In genomic region chr17:80728062-80728858, GRCm38 (mm10) we compare ENCODE assay signal across 7 mouse cellular contexts. TPM values are rescaled to one million over a fixed set of nuclear protein-coding genes. Genes with fewer than 3 reads are reported as not detected.
DNase-seq lines count a peak whose midpoint lies in the region; ATAC-seq and TF ChIP-seq lines count a peak whose summit lies in the region.

Map4k3 (minus strand) TSS chr17:80728485.

- peak within 1 kb of the TSS; percentile 74 for H3K4me3 ChIP-seq in embryonic facial prominence, embryonic 10.5 days
- H3K4me3 ChIP-seq in kidney, adult 2 months (ENCODE audit: insufficient read depth, low read depth, low read length), result peak within 1 kb of the TSS; percentile 82
- peak within 1 kb of the TSS; percentile 94 for H3K4me3 ChIP-seq in limb, embryonic 13.5 days
- peak within 1 kb of the TSS; percentile 98 for H3K4me3 ChIP-seq in midbrain, embryonic 15.5 days
- H3K4me3 ChIP-seq in spleen, adult 2 months (ENCODE audit: extremely low read depth, insufficient read depth, insufficient read length), result peak within 1 kb of the TSS; percentile 80

- peak within 1 kb of the TSS; percentile 97 for H3K9ac ChIP-seq in limb, embryonic 13.5 days
- H3K9ac ChIP-seq in midbrain, embryonic 15.5 days, result peak within 1 kb of the TSS; percentile 98

- H3K36me3 ChIP-seq in embryonic facial prominence, embryonic 10.5 days (replicated peaks), result peaks cover 8% of the 10 kb centered on the region
- no peaks in the 10 kb centered on the region for H3K36me3 ChIP-seq in kidney, adult 2 months (ENCODE audit: control insufficient read depth, insufficient read depth, low read length)
- no peaks in the 10 kb centered on the region; the same call in 1 of the 2 replicates for H3K36me3 ChIP-seq in limb, embryonic 13.5 days
- no peaks in the 10 kb centered on the region for H3K36me3 ChIP-seq in midbrain, embryonic 15.5 days (replicated peaks)
- no peaks in the 10 kb centered on the region for H3K36me3 ChIP-seq in spleen, adult 2 months (ENCODE audit: control insufficient read depth, insufficient read depth, low read length)

- peak within 1 kb of the TSS; percentile 98 for H3K27ac ChIP-seq in embryonic facial prominence, embryonic 10.5 days (replicated peaks)
- peak within 1 kb of the TSS; percentile 99 for H3K27ac ChIP-seq in kidney, adult 2 months (ENCODE audit: insufficient read depth, low read depth, low read length)
- H3K27ac ChIP-seq in limb, embryonic 13.5 days, result peak within 1 kb of the TSS; percentile 95
- H3K27ac ChIP-seq in midbrain, embryonic 15.5 days, result peak within 1 kb of the TSS; percentile 92
- H3K27ac ChIP-seq in spleen, adult 2 months (ENCODE audit: insufficient read depth, low read length), result peak within 1 kb of the TSS; percentile 61

- peak; percentile 80 for DNase-seq in adrenal gland, adult 8-10 months
- peak; percentile 92 for DNase-seq in embryonic facial prominence, embryonic 10.5 days (ENCODE audit: low spot score)
- DNase-seq in heart, adult 18-20 months, result peak; percentile 85 to 91
- peak; percentile 98 for DNase-seq in kidney, adult 2 months
- peak in 1 of 2 experiments; percentile 76 for DNase-seq in spleen, adult 2 months (ENCODE audit: low read depth in 1 of 2, low spot score in 2 of 2)

- 0 out of 2 replicates have a peak, but pooled peaks cover 2% of the 10 kb centered on the region for H3K9me3 ChIP-seq in embryonic facial prominence, embryonic 10.5 days
- no peaks in the 10 kb centered on the region for H3K9me3 ChIP-seq in limb, embryonic 13.5 days
- H3K9me3 ChIP-seq in midbrain, embryonic 15.5 days, result no peaks in the 10 kb centered on the region

- no peak for TF ChIP-seq CTCF in kidney, adult 2 months (conservative IDR thresholded peaks at IDR 0.05; ENCODE audit: insufficient read depth, insufficient read length, low read depth, low read length)
- no peak for TF ChIP-seq CTCF in spleen, adult 2 months (IDR thresholded peaks at IDR 0.05; ENCODE audit: extremely low read depth, insufficient read depth, insufficient read length, insufficient replicate concordance)

- peak within 1 kb of the TSS; percentile 83 for H3K4me2 ChIP-seq in limb, embryonic 13.5 days (replicated peaks)
- peak within 1 kb of the TSS; percentile 80 for H3K4me2 ChIP-seq in midbrain, embryonic 15.5 days

- H3K27me3 ChIP-seq in embryonic facial prominence, embryonic 10.5 days (replicated peaks; ENCODE audit: low read depth, poor library complexity, severe bottlenecking), result no peaks in the 10 kb centered on the region
- no peaks in the 10 kb centered on the region for H3K27me3 ChIP-seq in kidney, adult 2 months (replicated peaks; ENCODE audit: control insufficient read depth, insufficient read depth, low read length)
- H3K27me3 ChIP-seq in limb, embryonic 13.5 days, result no peaks in the 10 kb centered on the region
- H3K27me3 ChIP-seq in midbrain, embryonic 15.5 days (replicated peaks), result no peaks in the 10 kb centered on the region
- peaks cover 5% of the 10 kb centered on the region; the same call in 1 of the 2 replicates for H3K27me3 ChIP-seq in spleen, adult 2 months (ENCODE audit: control insufficient read depth, insufficient read depth, low read length)

- WGBS in embryonic facial prominence, embryonic 10.5 days, result under 1% methylated on average over 64 of the region's 64 CpGs
- 1% methylated on average over 64 of the region's 64 CpGs for WGBS in kidney, adult 2 months
- WGBS in limb, embryonic 13.5 days, result under 1% methylated on average over 50 of the region's 64 CpGs
- WGBS in midbrain, embryonic 15.5 days, result under 1% methylated on average over 52 of the region's 64 CpGs
- 8% methylated on average over 58 of the region's 64 CpGs for WGBS in spleen, adult 2 months

- ATAC-seq in limb, embryonic 13.5 days (ENCODE audit: low FRiP score, low read depth), result peak; percentile 92
- peak; percentile 97 for ATAC-seq in midbrain, embryonic 15.5 days (replicated peaks)

- TF ChIP-seq POLR2A in kidney, adult 2 months (IDR thresholded peaks at IDR 0.05; ENCODE audit: low read depth, low read length), result no peak
- no peak for TF ChIP-seq POLR2A in spleen, adult 2 months (IDR thresholded peaks at IDR 0.05; ENCODE audit: low read depth, low read length)

- H3K4me1 ChIP-seq in embryonic facial prominence, embryonic 10.5 days, result peaks cover 21% of the 10 kb centered on the region
- H3K4me1 ChIP-seq in kidney, adult 2 months (ENCODE audit: control insufficient read depth, insufficient read depth, low read length), result peaks cover 17% of the 10 kb centered on the region
- peaks cover 35% of the 10 kb centered on the region for H3K4me1 ChIP-seq in limb, embryonic 13.5 days
- peaks cover 39% of the 10 kb centered on the region for H3K4me1 ChIP-seq in midbrain, embryonic 15.5 days
- peaks cover 3% of the 10 kb centered on the region; the same call in 1 of the 2 replicates for H3K4me1 ChIP-seq in spleen, adult 2 months (ENCODE audit: control insufficient read depth, insufficient read depth, insufficient read length)

RNA-seq across cellular contexts. Expression of gene Map4k3, which starts in this region (rescaled TPM):
- 10 to 100 TPM; 41.2 to 71.9 (median 51.9) TPM for total RNA-seq in adrenal gland, adult 8-10 months (2022)
- polyA plus RNA-seq in embryonic facial prominence, embryonic 10.5 days (2016; fragmentation: Nextera tagmentation; extraction: Ambion mirVana), result 19.4 and 22.3 TPM in 2 replicates
- total RNA-seq in heart, adult 18-20 months (2021), result 10 to 100 TPM; 22.1 to 24.5 TPM
- 16.4 and 19.4 TPM in 2 replicates for polyA plus RNA-seq in kidney, adult 2 months (2012; rRNA removed)
- polyA plus RNA-seq in limb, embryonic 13.5 days (2015; fragmentation: Nextera tagmentation; extraction: Ambion mirVana), result 29.0 and 31.7 TPM in 2 replicates
- polyA plus RNA-seq in midbrain, embryonic 15.5 days (2015; fragmentation: Nextera tagmentation; extraction: Ambion mirVana), result 26.5 and 26.8 TPM in 2 replicates
- polyA plus RNA-seq in spleen, adult 2 months (2012; rRNA removed), result 4.3 and 5.4 TPM in 2 replicates
